Mouse (Mus musculus) CD4-positive naive resting alpha-beta T cell, adult 57 days (primary cell): ENCODE results near the gene Cog2. TPM values are rescaled to one million over a fixed set of nuclear protein-coding genes. Genes with fewer than 3 reads are reported as not detected.

Source experiments
- total RNA-seq: library from RNA; stranded (reverse); gene quantifications from one replicate; pipeline ENCODE4 v1.2.4, GENCODE M21; 2023

Gene Cog2
- total RNA-seq: 44.8 TPM

GRCm38 (mm10) chr8:124520249-124521080 lies at the start of gene Cog2:
TSS of gene Cog2 (plus strand) at chr8:124520767.

GRCm38 (mm10) chr8:124569593-124569992 lies 49.0 kb downstream of the Cog2 start, which contains the start of gene Agt:
TSS of gene Agt (minus strand) at chr8:124569706.

GRCm38 (mm10) chr8:124575811-124576210 lies 55.2 kb downstream of the Cog2 start, which contains the start of gene Capn9:
TSS of gene Capn9 (plus strand) at chr8:124576111.

Other genes starting within 250 kb of the Cog2 start
- gene Pgbd5, start 81.1 kb upstream of the Cog2 start, total RNA-seq: not detected
- gene Agt, start 48.9 kb downstream of the Cog2 start, total RNA-seq: not detected
- gene Capn9, start 55.3 kb downstream of the Cog2 start, total RNA-seq: not detected
- gene 2310022B05Rik, start 142.6 kb downstream of the Cog2 start, total RNA-seq: 8.4 TPM
- 237 TPM for gene Ttc13, start 201.2 kb downstream of the Cog2 start, total RNA-seq
- 36.2 TPM for gene Arv1, start 201.4 kb downstream of the Cog2 start, total RNA-seq
- 0.59 TPM for gene Fam89a, start 231.1 kb downstream of the Cog2 start, total RNA-seq